ENCODE assay signal across 9 mouse cellular contexts in genomic region chr17:8936603-8937002, GRCm38 (mm10). TPM values are rescaled to one million over a fixed set of nuclear protein-coding genes. Genes with fewer than 3 reads are reported as not detected.
DNase-seq lines count a peak whose midpoint lies in the region; ATAC-seq lines count a peak whose summit lies in the region.
"Had no signal": no experiment of that assay in that cellular context is flagged by ENCODE, and none has a peak within 500 bp of the region (broad histone marks: within the 10 kb centered on the region; RNA-seq: fewer than 3 reads in every experiment).

No protein-coding gene starts in this region.

- WGBS in embryonic facial prominence, embryonic 11.5 days = 8% methylated on average over 4 of the region's 4 CpGs
- WGBS in embryonic facial prominence, embryonic 10.5 days = 8% methylated on average over 4 of the region's 4 CpGs

- H3K36me3 ChIP-seq in embryonic facial prominence, embryonic 11.5 days (replicated peaks; ENCODE audit: control insufficient read depth, insufficient read depth, low read depth, low read length) = no peaks in the 10 kb centered on the region
- H3K36me3 ChIP-seq in embryonic facial prominence, embryonic 10.5 days (replicated peaks) = no peaks in the 10 kb centered on the region

- peak; percentile 76 for DNase-seq in embryonic facial prominence, embryonic 11.5 days (ENCODE audit: low spot score)
- DNase-seq in embryonic facial prominence, embryonic 10.5 days (ENCODE audit: low spot score) = no peak
- DNase-seq in left cerebral cortex, postnatal 25 days (ENCODE audit: low spot score in 2 of 2) = peak; percentile 59 to 66
- no peak for DNase-seq in left cerebral cortex, adult 8-10 months (ENCODE audit: low spot score in 2 of 2)
- peak; percentile 39 for DNase-seq in R1 (ENCODE audit: low read depth, low spot score)
- peak; percentile 63 for DNase-seq in forelimb bud, embryonic 11.5 days (ENCODE audit: low read depth, low spot score)
- DNase-seq in retina, postnatal 1 day = peak; percentile 73
- no peak for DNase-seq in spleen, adult 18-20 months

- no peaks in the 10 kb centered on the region; the same call in 1 of the 2 replicates for H3K4me1 ChIP-seq in embryonic facial prominence, embryonic 11.5 days (ENCODE audit: control insufficient read depth, insufficient read depth, low read length)
- H3K4me1 ChIP-seq in embryonic facial prominence, embryonic 10.5 days = peaks cover 14% of the 10 kb centered on the region

- ATAC-seq in embryonic facial prominence, embryonic 11.5 days (replicated peaks; ENCODE audit: insufficient number of reproducible peaks, low FRiP score, low TSS enrichment, low read depth) = no peak

- intact Hi-C loops in left cerebral cortex, postnatal 25 days (cut with DNase I) = loop anchor here (1.0 to 10.0 kb wide), 4 partner anchors 129 to 472 kb away; no protein-coding TSS in a partner anchor

- H3K27ac ChIP-seq in embryonic facial prominence, embryonic 11.5 days (replicated peaks; ENCODE audit: low read depth, low read length) = no peak overlapping the region
- H3K27ac ChIP-seq in embryonic facial prominence, embryonic 10.5 days (replicated peaks) = no peak overlapping the region

- no peaks in the 10 kb centered on the region for H3K27me3 ChIP-seq in embryonic facial prominence, embryonic 11.5 days (ENCODE audit: control insufficient read depth, insufficient read depth, low read length)
- peaks cover 35% of the 10 kb centered on the region for H3K27me3 ChIP-seq in embryonic facial prominence, embryonic 10.5 days (replicated peaks; ENCODE audit: low read depth, poor library complexity, severe bottlenecking)

- H3K4me3 ChIP-seq in embryonic facial prominence, embryonic 11.5 days (ENCODE audit: low read depth, low read length) = no peak overlapping the region
- no peak overlapping the region for H3K4me3 ChIP-seq in embryonic facial prominence, embryonic 10.5 days
- H3K4me3 ChIP-seq: megakaryocyte, embryonic 14.5 days had no signal

- H3K4me2 ChIP-seq in embryonic facial prominence, embryonic 11.5 days (ENCODE audit: low read depth, low read length) = no peak overlapping the region

- H3K9ac ChIP-seq in embryonic facial prominence, embryonic 11.5 days (replicated peaks; ENCODE audit: low read length) = no peak overlapping the region

- no peaks in the 10 kb centered on the region for H3K9me3 ChIP-seq in embryonic facial prominence, embryonic 11.5 days (replicated peaks; ENCODE audit: control insufficient read depth, low read length)
- H3K9me3 ChIP-seq in embryonic facial prominence, embryonic 10.5 days = no peaks in the 10 kb centered on the region
- H3K9me3 ChIP-seq: megakaryocyte, embryonic 14.5 days had no signal

RNA-seq across cellular contexts. Expression of gene 1700010I14Rik, which starts 51.5 kb away (rescaled TPM):
- polyA plus RNA-seq in embryonic facial prominence, embryonic 11.5 days (2014; fragmentation: Nextera tagmentation; extraction: Ambion mirVana) = 1.6 and 2.2 TPM in 2 replicates
- 2.0 and 2.6 TPM in 2 replicates for polyA plus RNA-seq in embryonic facial prominence, embryonic 10.5 days (2016; fragmentation: Nextera tagmentation; extraction: Ambion mirVana)
- total RNA-seq in left cerebral cortex, postnatal 25 days (2021) = 1 to 10 TPM; 1.4 to 1.7 TPM
- total RNA-seq in left cerebral cortex, adult 8-10 months (2022) = 1 to 10 TPM in 2 of 4 experiments, under 1 TPM in 2; 0.78 to 1.8 (median 1.3) TPM

Comparison
In these comparisons a context has a peak if more than half of its experiments do, and no peak if none do; other contexts are left out.
1. DNase-seq: peak in embryonic facial prominence, embryonic 11.5 days (single experiment), left cerebral cortex, postnatal 25 days (2 of 2), R1 (single experiment), forelimb bud, embryonic 11.5 days (single experiment) and retina, postnatal 1 day (single experiment); none in embryonic facial prominence, embryonic 10.5 days (single experiment), left cerebral cortex, adult 8-10 months (0 of 2) and spleen, adult 18-20 months (0 of 2).